Mouse (Mus musculus): Measurements from ENCODE around the gene Itsn2. TPM values are rescaled to one million over a fixed set of nuclear protein-coding genes. Genes with fewer than 3 reads are reported as not detected.
A peak's percentile ranks its signal among the peaks of the same experiment; 100 is the strongest.

The Itsn2 gene
- polyA plus RNA-seq, 1 experiment from 2014 or later, result 20.5 TPM

DNA sequence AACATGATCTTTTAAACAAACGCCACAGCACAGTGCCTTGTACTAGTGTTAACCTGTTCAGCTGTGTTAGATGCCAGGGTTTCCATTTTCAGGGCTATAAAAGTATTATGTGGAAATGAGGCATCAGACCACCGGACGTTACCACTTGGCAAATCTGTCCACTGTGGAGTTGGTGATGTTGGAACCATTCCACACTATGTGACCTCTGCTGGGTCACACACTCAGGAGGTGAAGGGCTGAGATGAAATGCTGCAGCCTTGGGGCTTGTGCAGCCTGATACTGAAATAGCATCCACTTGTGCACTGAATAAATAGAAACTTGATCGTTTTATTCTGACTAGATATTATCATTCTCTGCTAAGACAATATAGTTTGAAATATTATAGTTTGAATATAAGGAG, 120.9 kb downstream of the Itsn2 start:
- Histone ChIP-seq H3K9ac (no peak overlapping the region), H3K4me3 (replicated peaks) (no peak overlapping the region), H3K36me3 (replicated peaks) (peaks cover 41% of the 10 kb centered on the region), H3K27ac (replicated peaks) (no peak overlapping the region), H3K4me1 (replicated peaks) (peaks cover 39% of the 10 kb centered on the region), H3K4me2 (no peak overlapping the region), H3K9me3 (replicated peaks) (no peaks in the 10 kb centered on the region), H3K27me3 (no peaks in the 10 kb centered on the region)
- 86% methylated on average over 4 of the region's 4 CpGs for WGBS (ENCODE audit: insufficient replicate concordance)
- no peak for ATAC-seq (ENCODE audit: insufficient read depth)

GRCm38 (mm10) chr12:4715606-4716005, 123.2 kb downstream of the Itsn2 start:
- no peaks in the 10 kb centered on the region for H3K27me3 ChIP-seq
- no peaks in the 10 kb centered on the region for H3K9me3 ChIP-seq (replicated peaks)
- peaks cover 61% of the 10 kb centered on the region for H3K4me1 ChIP-seq (replicated peaks)
- H3K36me3 ChIP-seq (replicated peaks), result peaks cover 23% of the 10 kb centered on the region
- H3K9ac ChIP-seq, result no peak overlapping the region
- 22% methylated on average over 10 of the region's 10 CpGs for WGBS (ENCODE audit: insufficient replicate concordance)
- peak overlapping the region; percentile 42 for H3K4me2 ChIP-seq
- no peak overlapping the region for H3K4me3 ChIP-seq (replicated peaks)
- peak overlapping the region; percentile 64 for H3K27ac ChIP-seq (replicated peaks)
- peak; percentile 61 for ATAC-seq (ENCODE audit: insufficient read depth)

DNA sequence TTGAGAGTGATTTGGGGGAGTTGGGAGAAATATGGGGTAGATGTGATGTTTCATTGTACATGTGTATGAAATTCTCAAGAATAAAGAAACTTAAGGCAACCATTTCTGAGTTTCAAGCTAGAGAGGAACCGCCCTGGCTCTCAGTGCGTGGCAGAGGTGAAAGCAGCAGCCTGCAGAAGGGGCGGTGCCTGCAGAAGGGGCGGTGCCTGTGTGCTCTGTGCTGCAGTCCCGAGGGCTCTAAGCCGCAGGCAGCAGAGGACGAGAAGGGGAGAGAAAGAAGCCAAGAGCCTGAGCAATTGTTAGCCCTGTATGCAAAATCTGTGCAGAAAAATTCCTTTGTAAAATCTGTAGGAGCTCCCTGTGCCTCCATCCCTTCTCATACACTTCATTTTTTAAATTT, 125.0 kb downstream of the Itsn2 start:
- no peak overlapping the region for H3K9ac ChIP-seq

GRCm38 (mm10) chr12:4719066-4719761, 126.8 kb downstream of the Itsn2 start:
- H3K4me1 ChIP-seq (replicated peaks), result peaks cover 61% of the 10 kb centered on the region
- peak overlapping the region; percentile 34 for H3K4me3 ChIP-seq (replicated peaks)
- peak overlapping the region; percentile 57 for H3K4me2 ChIP-seq
- 32% methylated on average over 13 of the region's 13 CpGs for WGBS (ENCODE audit: insufficient replicate concordance)
- 0 out of 2 replicates have a peak, but pooled peaks cover 3% of the 10 kb centered on the region for H3K36me3 ChIP-seq (replicated peaks)
- H3K27ac ChIP-seq (replicated peaks), result peak overlapping the region; percentile 57
- H3K9ac ChIP-seq, result 0 out of 2 replicates have a peak overlapping the region, but pooled peaks have one; percentile 2
- ATAC-seq (ENCODE audit: insufficient read depth), result peak; percentile 29; the same call in 1 of the 2 replicates
- no peaks in the 10 kb centered on the region for H3K27me3 ChIP-seq
- no peaks in the 10 kb centered on the region for H3K9me3 ChIP-seq (replicated peaks)

More for the DNA sequence above, 125.0 kb downstream of the Itsn2 start:
- peaks cover 61% of the 10 kb centered on the region for H3K4me1 ChIP-seq (replicated peaks)
- H3K4me3 ChIP-seq (replicated peaks), result no peak overlapping the region
- WGBS (ENCODE audit: insufficient replicate concordance), result 2% methylated on average over 7 of the region's 7 CpGs
- peak; percentile 82 for ATAC-seq (ENCODE audit: insufficient read depth)
- H3K36me3 ChIP-seq (replicated peaks), result peaks cover 14% of the 10 kb centered on the region
- peak overlapping the region; percentile 56 for H3K27ac ChIP-seq (replicated peaks)
- H3K4me2 ChIP-seq, result peak overlapping the region; percentile 52
- H3K27me3 ChIP-seq, result no peaks in the 10 kb centered on the region
- no peaks in the 10 kb centered on the region for H3K9me3 ChIP-seq (replicated peaks)

GRCm38 (mm10) chr12:4719762-4720754, 127.6 kb downstream of the Itsn2 start:
- 0 out of 2 replicates have a peak overlapping the region, but pooled peaks have one; percentile 2 for H3K9ac ChIP-seq
- H3K4me1 ChIP-seq (replicated peaks), result peaks cover 54% of the 10 kb centered on the region
- H3K4me3 ChIP-seq (replicated peaks), result peak overlapping the region; percentile 34
- no peaks in the 10 kb centered on the region for H3K9me3 ChIP-seq (replicated peaks)
- H3K27ac ChIP-seq (replicated peaks), result peak overlapping the region; percentile 57
- peak overlapping the region; percentile 57 for H3K4me2 ChIP-seq
- 0 out of 2 replicates have a peak, but pooled peaks cover 1% of the 10 kb centered on the region for H3K36me3 ChIP-seq (replicated peaks)
- peak; percentile 64 for ATAC-seq (ENCODE audit: insufficient read depth)
- WGBS (ENCODE audit: insufficient replicate concordance), result 48% methylated on average over 17 of the region's 17 CpGs
- no peaks in the 10 kb centered on the region for H3K27me3 ChIP-seq

DNA sequence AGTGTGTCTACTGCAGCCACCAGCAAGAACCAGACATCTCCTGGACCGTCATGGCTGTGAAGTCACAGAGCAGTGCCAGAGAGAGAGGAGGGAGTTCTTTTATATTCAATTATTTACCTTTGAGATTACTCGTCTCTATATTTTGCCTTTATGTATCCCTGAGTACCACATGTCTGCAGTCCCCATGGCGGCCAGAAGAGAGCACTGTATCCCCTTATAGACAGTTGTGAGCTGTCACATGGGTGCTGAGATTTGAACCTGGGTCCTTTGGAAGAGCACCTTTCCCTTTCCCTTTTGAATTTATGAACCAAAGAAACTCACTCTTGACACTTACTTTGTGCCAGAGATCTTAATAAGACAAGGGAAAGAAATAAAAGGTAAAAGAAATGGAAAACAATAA, 136.7 kb downstream of the Itsn2 start:
- no peak for ATAC-seq (ENCODE audit: insufficient read depth)
- Histone ChIP-seq H3K4me2 (no peak overlapping the region), H3K9me3 (replicated peaks) (no peaks in the 10 kb centered on the region), H3K9ac (no peak overlapping the region), H3K36me3 (replicated peaks) (no peaks in the 10 kb centered on the region), H3K27ac (replicated peaks) (no peak overlapping the region), H3K4me3 (replicated peaks) (no peak overlapping the region), H3K27me3 (no peaks in the 10 kb centered on the region), H3K4me1 (replicated peaks) (no peaks in the 10 kb centered on the region)
- WGBS (ENCODE audit: insufficient replicate concordance), result 81% methylated on average over 3 of the region's 3 CpGs

GRCm38 (mm10) chr12:4731629-4732028, 139.2 kb downstream of the Itsn2 start:
- Histone ChIP-seq H3K9me3 (replicated peaks) (no peaks in the 10 kb centered on the region), H3K27me3 (no peaks in the 10 kb centered on the region), H3K9ac (no peak overlapping the region), H3K36me3 (replicated peaks) (no peaks in the 10 kb centered on the region), H3K4me2 (no peak overlapping the region), H3K27ac (replicated peaks) (no peak overlapping the region), H3K4me1 (replicated peaks) (no peaks in the 10 kb centered on the region), H3K4me3 (replicated peaks) (no peak overlapping the region)
- 53% methylated on average over 4 of the region's 4 CpGs for WGBS (ENCODE audit: insufficient replicate concordance)
- ATAC-seq (ENCODE audit: insufficient read depth), result no peak

DNA sequence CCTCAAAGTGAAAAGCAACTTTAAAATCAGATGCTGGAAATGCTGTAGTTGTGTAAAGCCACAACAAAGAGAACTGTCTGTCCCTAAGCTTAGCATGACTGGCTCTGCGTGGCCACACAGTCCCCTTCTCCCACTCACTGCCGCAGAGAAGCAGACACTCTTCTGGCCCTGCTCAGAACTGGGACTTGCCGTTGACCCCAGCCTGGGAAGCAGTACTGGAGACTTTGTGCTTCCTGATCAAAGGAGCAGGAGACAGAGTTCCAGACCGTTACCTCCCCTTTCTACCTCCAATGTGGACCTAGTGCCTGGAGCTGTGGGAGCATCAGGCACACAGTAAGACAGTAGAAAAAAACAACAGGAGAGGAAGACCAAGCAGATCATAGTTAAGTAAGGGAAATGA, 139.9 kb downstream of the Itsn2 start:
- Histone ChIP-seq H3K36me3 (replicated peaks) (no peaks in the 10 kb centered on the region), H3K4me2 (no peak overlapping the region), H3K27me3 (no peaks in the 10 kb centered on the region), H3K9ac (no peak overlapping the region), H3K9me3 (replicated peaks) (no peaks in the 10 kb centered on the region), H3K27ac (replicated peaks) (no peak overlapping the region), H3K4me3 (replicated peaks) (no peak overlapping the region), H3K4me1 (replicated peaks) (no peaks in the 10 kb centered on the region)
- ATAC-seq (ENCODE audit: insufficient read depth), result no peak
- 62% methylated on average over 4 of the region's 4 CpGs for WGBS (ENCODE audit: insufficient replicate concordance)

GRCm38 (mm10) chr12:4738031-4738576, 145.7 kb downstream of the Itsn2 start, which contains the start of gene Fam228a:
TSS of gene Fam228a (minus strand) at chr12:4738430.
- Histone ChIP-seq H3K27ac (replicated peaks) (no peak within 1 kb of the TSS), H3K4me2 (no peak within 1 kb of the TSS), H3K4me1 (replicated peaks) (no peaks in the 10 kb centered on the region), H3K9ac (no peak within 1 kb of the TSS), H3K4me3 (replicated peaks) (no peak within 1 kb of the TSS), H3K36me3 (replicated peaks) (no peaks in the 10 kb centered on the region), H3K9me3 (replicated peaks) (no peaks in the 10 kb centered on the region), H3K27me3 (no peaks in the 10 kb centered on the region)
- no peak for ATAC-seq (ENCODE audit: insufficient read depth)
- WGBS (ENCODE audit: insufficient replicate concordance), result 85% methylated on average over 18 of the region's 18 CpGs

DNA sequence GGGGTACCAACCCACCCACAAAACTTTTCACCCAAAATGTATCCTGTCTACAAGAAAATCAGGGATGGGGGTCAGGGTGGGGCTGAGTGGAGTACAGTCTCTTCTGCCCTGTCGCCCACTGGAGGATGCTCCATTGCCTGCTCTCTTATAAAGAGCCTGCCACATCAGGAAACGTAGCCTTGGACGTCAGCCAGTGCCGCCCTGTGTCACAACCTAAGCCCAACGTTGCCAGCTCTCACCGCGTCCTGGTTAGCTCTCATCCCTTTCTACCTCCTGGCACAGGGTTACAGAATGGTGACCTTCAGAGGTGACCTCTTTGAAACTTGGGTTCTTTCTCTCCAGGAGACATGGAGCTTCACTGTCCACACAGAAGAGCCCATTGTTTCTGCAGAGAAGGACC, 148.4 kb downstream of the Itsn2 start:
- no peaks in the 10 kb centered on the region for H3K36me3 ChIP-seq (replicated peaks)
- H3K9me3 ChIP-seq (replicated peaks), result no peaks in the 10 kb centered on the region
- no peak overlapping the region for H3K4me2 ChIP-seq
- WGBS (ENCODE audit: insufficient replicate concordance), result 65% methylated on average over 7 of the region's 7 CpGs
- H3K27me3 ChIP-seq, result no peaks in the 10 kb centered on the region
- no peak overlapping the region for H3K4me3 ChIP-seq (replicated peaks)
- no peak for ATAC-seq (ENCODE audit: insufficient read depth)
- H3K4me1 ChIP-seq (replicated peaks), result no peaks in the 10 kb centered on the region
- no peak overlapping the region for H3K9ac ChIP-seq
- no peak overlapping the region for H3K27ac ChIP-seq (replicated peaks)

GRCm38 (mm10) chr12:4742183-4742582, 149.7 kb downstream of the Itsn2 start:
- no peaks in the 10 kb centered on the region for H3K4me1 ChIP-seq (replicated peaks)
- H3K9me3 ChIP-seq (replicated peaks), result no peaks in the 10 kb centered on the region
- no peak overlapping the region for H3K9ac ChIP-seq
- no peak overlapping the region for H3K27ac ChIP-seq (replicated peaks)
- no peak overlapping the region for H3K4me3 ChIP-seq (replicated peaks)
- ATAC-seq (ENCODE audit: insufficient read depth), result no peak
- H3K27me3 ChIP-seq, result no peaks in the 10 kb centered on the region
- H3K4me2 ChIP-seq, result no peak overlapping the region
- 58% methylated on average over 3 of the region's 3 CpGs for WGBS (ENCODE audit: insufficient replicate concordance)
- no peaks in the 10 kb centered on the region for H3K36me3 ChIP-seq (replicated peaks)
